Mouse (Mus musculus): ENCODE results near the gene Srbd1. TPM values are rescaled to one million over a fixed set of nuclear protein-coding genes. Genes with fewer than 3 reads are reported as not detected.
A peak's percentile ranks its signal among the peaks of the same experiment; 100 is the strongest.

Srbd1 gene
- total RNA-seq, 2 experiments from 2014 or later, result 13.0 to 13.6 TPM

DNA sequence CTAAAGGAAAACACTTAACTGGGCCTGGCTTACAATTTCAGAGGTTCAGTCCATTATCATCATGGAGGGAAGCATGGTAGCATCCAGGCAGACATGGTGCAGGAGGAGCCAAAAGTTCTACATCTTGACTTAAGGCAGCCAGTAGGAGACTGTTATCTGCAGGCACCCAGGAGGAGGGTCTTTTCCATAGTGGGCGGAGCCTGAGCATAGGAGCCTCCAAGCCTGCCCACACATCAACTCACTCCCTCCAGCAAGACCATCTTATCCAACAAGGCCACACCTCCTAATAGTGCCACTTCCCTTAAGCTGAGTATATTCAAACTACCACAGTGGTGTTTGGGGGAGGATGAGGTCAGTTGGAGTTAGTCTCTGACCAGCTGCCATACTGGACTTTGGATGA lies 4.8 kb upstream of the Srbd1 start:
- no peak for DNase-seq (ENCODE audit: low spot score in 2 of 2)

DNA sequence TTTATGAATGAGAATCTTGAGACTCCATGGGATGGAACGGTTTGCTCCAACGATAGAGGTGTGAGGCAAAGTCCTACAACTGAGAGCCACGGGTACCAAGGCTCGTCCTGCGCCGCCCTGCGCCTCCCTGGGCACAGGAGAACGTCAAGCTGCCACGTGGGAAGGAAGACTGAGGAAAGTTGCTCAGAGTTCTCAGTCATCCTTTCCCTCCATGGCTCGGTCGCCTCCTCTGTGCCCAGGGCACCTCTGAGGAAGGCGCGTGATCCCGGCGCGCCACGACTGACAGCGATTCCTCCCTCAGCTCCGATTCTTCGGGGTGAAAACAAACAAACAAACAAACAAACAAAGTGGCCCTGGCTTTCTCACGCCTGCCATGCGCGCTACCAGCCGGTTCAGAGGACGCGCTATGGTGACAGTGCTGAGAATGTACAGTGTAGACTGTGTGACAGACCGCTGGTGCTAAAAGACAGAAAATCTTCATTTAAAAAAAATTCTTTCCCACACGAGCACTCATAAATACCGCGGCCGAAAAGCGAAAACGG lies 367 bp downstream of the Srbd1 start:
- DNase-seq (ENCODE audit: low spot score in 2 of 2), result no peak

DNA sequence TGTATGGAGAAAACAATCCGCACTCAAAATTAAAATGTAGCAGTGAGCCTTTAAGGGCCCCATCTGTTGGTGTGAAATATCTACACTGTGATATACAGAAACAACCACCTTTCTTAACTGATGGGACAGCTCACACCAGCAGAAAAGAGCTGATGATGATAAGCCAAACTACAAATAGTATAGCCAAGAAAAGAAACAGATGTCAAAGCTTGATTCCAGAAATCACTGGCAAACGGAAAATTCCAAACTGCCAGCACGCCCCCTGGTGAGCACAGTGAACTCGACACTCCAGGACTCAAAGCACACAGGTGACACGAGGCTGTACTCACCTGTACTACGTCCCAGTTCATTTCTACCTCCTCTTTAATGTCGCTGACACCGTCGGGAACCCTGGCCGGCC lies 9.1 kb downstream of the Srbd1 start:
- no peak for DNase-seq (ENCODE audit: low spot score in 2 of 2)

DNA sequence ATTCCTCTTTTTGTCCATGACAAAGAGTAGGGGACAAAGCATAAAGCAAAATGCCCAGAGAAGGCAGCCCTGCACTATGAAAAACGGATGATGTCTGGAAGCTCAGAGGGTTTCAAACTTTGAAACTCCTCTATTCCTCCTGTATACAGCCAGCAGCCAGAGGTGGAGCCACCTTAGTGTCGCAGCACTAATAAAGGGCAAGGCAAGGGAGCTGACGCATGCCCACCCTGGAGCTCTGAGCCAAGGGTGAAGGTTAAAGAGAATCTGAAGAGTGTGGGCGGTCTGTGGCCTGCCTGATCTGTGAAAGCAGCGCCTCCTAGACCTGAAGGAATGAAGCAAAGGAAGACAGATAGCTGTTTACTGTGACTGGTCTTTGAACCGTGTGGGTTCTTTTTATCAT lies 10.5 kb downstream of the Srbd1 start:
- no peak for DNase-seq (ENCODE audit: low spot score in 2 of 2)

DNA sequence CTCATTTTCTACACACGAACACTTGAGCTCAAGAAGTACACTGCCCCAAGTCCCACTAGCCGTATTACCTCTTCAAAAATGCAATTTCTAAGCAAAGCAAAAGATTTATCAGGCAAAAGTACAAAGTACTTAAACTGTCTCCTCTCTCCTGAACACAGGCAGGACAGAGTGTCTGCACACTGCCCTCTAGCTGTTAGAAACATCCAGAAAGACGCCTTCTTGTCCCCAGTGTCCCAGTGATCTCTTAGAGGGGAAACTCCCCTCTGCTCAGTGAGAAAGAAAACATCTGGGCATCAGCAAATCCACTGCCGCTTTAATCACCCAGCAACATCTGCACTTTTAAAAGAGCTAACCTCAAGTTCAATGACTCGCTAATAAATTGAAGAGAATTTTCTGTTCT lies 12.4 kb downstream of the Srbd1 start:
- no peak for DNase-seq (ENCODE audit: low spot score in 2 of 2)

DNA sequence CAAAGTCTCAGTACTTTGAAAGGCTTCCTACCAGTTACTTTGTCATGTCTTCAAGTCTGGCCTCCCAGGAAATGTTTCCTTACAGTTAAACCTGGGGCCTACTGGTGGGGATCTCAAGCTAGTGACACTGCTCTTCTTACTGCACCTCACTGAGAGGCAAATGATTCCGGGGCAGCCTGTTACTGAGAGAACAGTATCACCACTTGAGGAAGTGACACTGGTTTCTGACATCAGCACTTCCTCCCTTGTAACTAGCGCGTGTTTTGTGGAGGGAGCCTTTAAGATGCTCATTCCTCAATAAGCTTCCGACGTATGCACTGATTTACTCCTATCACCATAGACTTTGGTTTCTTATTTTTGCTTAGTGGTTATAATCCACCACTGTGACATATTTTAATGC lies 16.8 kb downstream of the Srbd1 start:
- DNase-seq (ENCODE audit: low spot score in 2 of 2), result no peak

DNA sequence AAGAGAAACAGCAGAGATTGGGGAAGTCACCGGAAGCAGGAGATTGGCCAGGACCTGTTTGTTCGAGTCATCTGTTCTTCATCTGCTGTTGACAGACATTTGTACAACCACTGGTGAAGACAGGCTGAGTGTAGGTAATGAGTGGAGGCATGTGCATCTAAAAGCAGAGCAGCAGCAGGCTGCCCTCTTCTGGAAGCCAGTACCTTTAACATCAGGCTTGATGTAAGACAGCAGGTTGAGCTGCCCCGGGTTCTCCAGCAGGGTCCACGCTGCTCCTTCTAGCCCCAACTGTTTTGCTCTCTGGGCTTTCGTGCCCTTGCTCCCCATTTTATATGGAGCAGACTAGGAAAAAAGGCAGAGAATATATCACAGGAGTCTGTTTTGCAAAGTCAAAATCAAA lies 19.1 kb downstream of the Srbd1 start:
- no peak for DNase-seq (ENCODE audit: low spot score in 2 of 2)

DNA sequence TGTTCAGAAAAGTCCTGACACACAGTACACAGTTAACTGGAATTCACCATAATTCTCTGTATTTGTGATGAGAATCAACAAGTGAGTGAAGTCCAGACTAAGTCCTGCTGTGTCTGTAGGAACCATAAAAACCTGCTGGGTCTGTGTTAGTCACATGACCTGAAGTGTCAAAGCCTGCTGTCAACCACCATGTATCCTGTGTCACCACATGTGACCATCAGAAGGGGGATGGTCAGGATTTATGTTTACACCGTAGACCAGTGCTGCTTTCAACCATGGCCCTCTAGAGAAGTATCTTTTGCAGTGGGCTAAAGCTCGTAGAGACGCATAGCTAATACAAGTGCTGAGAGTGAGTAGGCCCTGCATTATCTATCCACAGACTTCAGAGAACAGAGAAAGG lies 21.8 kb downstream of the Srbd1 start:
- DNase-seq (ENCODE audit: low spot score in 2 of 2), result no peak

DNA sequence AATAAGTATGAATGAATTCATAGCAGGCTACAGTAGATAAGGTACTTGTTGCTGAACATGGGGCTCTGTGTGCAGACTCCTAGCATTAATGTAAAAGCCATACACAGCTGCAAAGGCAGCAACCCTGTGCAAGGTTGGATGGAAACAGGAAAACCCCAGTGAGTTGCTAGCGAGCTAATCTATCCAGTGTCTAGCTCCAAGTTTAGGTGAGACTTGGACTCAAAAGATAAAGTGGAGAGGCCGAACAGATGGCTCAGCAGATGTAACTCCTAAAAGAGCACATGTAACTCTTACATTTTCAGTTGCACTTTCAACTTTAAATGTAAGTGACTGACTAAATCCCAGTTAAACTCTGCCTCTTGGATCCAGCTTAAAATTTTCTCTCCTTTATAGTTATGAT lies 48.1 kb downstream of the Srbd1 start:
- no peak for DNase-seq (ENCODE audit: low spot score in 2 of 2)

DNA sequence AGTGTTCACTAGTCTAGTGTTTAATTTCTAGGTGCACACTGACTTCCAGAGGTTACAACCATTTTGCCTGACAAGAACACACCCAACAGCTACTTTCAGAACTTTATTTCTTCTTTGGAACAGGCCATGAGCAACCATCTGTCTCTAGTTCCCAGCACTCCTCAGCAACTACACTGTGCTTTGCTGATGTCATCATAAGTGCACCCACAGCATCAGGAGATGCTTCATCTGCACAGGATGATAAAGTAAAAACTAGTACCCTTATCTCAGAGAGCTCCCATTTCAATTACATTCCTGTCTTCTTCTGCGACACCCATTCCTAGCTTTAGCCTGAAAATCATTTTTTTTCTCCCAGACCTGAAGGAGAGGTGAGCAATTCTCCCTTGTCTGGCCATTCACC lies 51.9 kb downstream of the Srbd1 start:
- no peak for DNase-seq (ENCODE audit: low spot score in 2 of 2)

DNA sequence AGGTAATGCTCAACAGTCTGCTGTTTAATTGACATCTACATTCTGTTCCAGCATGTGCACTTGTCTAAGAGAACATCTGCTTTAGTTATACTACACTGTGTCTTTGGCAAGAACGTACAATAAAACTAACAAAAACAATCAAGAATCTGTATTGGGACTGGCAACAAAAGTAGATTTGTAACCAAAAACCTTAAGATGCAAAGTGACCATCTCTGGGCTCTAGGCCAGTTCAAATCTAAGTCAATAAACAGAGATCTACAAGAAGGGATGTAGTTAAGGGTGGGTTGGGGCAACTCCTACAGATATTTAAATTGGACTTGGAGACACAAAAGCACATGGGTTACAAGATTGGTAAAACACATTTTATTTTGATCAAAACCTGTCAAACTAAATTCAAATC lies 53.3 kb downstream of the Srbd1 start:
- no peak for DNase-seq (ENCODE audit: low spot score in 2 of 2)

DNA sequence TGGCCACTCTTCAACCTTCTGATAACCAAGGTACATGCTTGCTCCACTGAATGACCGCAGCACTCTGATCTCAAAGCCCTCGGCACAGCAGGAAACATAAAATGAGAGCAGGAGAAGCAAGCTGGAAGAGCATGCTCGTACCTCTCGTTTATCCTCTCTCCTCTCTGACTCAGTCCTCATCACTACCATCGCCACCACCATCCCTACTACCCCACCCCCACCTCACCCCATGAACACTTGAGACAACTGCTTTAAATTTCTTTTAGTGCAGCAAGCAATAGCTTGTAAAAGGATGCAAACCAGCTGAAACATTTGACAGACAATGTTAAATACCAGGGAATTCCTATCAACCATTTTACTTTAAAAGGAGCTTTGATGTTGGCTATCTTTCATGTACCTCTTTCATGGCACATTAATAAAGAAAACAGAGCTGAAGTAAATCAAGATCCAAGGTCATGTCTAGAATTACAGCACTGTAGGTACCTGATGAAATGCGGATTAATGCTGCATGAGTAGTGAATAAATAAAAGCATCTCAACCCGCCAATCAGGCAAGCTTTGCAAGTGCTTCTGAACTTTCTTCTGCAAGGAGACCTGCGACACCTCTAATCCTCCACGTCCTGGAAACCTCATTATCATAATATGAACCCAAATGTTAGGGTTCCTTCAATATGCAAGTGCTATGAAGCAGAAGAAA lies 54.9 kb downstream of the Srbd1 start:
- DNase-seq (ENCODE audit: low spot score in 2 of 2), result no peak

DNA sequence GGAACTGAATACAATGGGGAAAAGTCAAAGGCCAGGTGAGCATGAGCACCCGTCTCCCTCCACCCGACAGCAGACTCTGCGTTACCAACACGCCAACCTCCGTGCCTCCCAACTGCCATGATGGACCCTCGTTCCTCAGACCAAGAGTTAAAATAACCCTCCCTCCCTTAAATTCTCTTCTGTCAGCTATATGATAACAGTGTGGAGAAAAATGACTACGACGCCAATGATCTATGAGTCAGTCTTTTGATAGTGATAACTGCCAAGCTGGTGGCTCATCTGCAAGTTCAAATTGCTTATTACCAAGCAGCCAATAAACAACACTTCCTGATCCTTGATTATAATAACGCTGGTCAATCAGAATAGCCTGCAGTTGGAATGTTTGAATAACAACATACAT lies 57.1 kb downstream of the Srbd1 start:
- no peak for DNase-seq (ENCODE audit: low spot score in 2 of 2)

DNA sequence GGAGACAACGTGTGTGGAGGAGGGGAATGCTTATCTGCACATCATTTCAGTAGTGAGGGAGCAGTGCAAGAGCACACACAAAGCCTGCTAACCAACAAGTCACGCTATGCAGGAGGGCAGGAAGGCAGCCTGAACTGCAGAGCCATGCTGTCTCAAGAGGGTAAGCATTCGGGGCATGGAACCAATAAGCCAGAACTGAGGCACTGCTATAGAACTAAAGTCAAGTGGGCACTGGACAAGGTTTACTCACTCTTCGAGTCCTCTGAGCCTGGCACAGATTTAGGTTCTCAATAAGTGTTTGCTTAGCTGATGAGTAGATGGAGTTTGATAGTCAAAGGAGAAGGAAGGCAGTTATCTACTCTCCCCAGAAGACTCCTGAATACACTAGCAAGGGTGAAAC lies 58.8 kb downstream of the Srbd1 start:
- no peak for DNase-seq (ENCODE audit: low spot score in 2 of 2)

DNA sequence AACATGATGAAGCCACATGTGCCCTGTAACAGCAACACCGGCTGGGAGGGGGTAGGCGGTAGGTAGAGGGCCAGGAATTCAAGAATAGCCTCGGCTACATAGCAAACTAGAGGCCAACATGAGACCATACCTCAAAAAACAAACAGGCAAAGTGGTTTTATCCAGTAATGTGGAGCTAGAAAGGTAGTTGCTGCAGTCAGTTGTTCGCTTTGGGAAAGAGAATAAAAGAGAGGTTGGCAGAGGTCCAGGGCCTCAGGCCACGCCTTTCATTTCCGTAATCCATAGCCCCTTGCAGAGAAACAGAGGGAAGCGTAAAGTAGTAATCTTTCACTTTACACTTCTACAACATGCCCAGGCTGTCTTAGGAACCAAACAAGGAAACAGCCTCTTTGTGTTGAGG lies 61.8 kb downstream of the Srbd1 start:
- no peak for DNase-seq (ENCODE audit: low spot score in 2 of 2)

DNA sequence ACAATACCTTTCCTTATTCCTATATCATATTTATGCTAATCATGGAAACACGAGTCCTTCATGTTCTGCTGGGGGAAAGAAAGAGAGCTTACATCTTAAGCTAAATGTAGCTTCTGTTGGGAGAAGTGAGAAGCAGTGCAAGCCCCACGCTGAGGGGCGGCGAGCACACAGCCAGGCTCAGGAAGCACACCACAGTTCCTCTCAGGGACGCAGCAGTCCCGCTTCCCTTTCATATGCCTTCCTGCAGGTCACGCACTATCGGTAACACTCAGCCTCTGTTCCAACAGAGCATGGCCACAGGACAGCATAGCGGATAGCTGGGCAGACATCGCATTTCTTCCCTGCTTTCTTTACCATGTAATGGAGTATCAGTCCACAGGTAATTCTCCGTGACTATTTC lies 66.9 kb downstream of the Srbd1 start:
- DNase-seq (ENCODE audit: low spot score in 2 of 2), result no peak

DNA sequence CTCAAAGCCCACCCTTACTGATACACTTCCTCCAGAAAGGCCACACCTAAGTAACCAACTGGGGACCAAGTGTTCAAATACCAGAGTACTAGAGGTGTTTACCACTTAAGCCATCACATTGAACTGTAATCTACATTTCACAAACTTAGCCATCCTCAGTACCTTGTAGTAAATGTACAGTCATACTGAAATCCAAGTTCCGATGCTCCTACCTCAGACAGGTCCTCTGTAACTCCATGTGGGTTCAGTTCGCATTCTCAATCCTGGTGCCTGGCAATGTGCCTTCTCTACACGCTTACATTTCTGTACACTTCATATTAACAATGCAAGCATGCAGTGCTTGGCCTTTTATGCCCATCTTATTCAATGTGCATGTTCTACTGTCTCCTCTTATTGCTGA lies 77.5 kb downstream of the Srbd1 start:
- no peak for DNase-seq (ENCODE audit: low spot score in 2 of 2)

DNA sequence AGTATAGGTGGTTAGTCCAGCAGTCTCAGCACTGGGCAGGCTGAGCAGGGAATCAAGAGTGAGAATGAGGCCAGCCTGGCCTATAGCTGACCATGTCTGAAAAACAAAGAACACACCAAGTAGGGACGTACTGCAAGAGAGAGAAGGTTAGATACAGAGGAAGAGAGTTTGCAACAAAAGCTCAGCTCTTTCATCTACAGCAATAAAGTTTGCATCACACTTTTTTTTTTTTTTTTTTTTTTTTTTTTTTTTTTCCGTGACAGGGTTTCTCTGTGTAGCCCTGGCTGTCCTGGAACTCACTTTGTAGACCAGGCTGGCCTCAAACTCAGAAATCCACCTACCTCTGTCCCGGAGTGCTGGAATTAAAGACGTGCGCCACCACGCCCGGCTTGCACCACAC lies 79.1 kb downstream of the Srbd1 start:
- no peak for DNase-seq (ENCODE audit: low spot score in 2 of 2)

DNA sequence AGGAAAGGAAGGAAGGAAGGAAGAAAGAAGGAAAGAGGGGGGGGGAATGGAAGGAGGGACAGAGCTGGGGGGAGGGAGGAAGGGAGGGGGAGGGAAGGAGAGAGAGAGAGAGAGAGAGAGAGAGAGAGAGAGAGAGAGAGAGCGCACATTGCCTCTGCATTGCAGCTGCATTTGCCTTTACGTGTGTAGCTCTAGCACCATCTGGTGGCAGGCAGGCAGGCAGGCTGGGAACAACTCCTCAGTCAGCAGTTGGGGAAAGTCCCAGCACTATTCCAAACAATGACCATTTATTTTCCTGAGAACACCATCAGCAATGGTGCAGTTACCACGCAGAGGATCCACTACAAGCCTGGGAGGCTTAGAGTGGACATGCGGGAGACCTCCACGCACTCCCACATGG lies 81.5 kb downstream of the Srbd1 start:
- DNase-seq (ENCODE audit: low spot score in 2 of 2), result peak; percentile 39 to 75

DNA sequence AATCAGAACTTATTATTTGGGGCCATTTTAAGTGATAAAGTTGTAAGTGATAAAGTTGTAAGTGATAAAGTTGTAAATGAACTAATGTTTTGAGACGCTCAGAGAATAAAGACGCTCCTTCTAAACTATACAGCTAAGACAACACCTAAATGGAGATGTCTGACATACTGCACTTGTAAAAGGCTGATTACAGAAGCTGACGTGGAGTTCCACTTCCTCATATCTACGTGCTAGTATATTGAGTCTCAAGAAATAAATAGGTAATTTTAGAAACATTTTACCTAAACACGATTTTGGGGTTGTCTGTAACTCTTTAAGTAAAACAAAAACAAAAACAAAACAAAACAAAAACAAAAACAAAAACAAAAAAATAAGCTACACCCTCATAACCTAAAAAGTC lies 84.1 kb downstream of the Srbd1 start:
- no peak for DNase-seq (ENCODE audit: low spot score in 2 of 2)

DNA sequence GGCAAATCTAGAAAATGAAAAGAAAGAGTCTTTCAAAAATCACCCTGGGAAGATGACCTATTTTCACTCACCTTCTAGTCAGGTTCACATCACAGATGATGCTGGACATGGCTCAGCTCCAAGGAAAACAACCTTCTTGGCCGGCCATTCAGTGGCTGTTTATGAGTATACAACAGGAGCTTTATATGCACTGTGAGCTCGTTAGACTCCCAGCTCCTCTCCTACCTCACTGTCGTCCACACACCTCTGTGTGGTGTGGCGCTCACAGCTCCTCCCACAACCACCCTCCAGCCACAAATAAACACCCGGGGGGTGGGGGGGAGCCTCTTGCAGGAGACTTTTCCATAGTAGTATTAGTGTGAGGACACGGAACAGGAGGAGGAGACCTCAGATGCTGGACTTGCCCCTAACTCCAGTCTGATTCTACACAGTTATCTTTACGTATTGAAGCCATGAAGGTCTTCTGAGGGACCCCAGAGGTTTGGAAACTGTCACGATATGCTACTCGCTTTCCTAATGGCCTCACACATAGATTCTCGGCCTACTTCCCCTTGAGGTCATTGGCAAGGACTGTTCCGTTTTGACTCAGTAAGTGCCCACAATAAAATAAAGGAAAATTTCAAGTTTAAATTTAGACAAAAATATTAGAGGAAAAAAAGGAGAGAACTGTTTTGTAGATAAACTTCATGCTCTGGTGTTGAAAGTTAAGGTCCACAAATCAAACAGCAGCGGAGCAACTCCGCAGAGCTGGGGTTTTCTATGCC lies 104.6 kb downstream of the Srbd1 start:
- DNase-seq (ENCODE audit: low spot score in 2 of 2), result no peak

DNA sequence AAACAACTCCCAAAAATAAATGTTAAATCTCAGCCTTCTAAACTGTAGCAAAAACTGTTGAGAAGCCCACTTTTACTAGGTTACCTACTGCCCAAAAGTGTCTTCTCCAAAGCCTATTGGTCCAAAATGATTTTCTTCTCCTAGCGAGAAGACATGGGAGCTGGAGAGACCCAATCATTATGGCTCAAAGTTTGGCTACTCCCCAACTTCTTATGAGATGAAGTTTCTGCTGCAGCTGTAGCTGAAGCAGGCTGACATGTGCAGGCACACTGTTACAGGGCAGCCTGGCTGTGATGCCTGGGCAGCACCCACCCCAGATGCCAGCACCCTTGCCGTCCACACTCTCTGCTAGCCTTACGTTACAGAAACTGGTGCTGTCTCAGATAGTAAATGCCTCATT lies 105.2 kb downstream of the Srbd1 start:
- no peak for DNase-seq (ENCODE audit: low spot score in 2 of 2)

DNA sequence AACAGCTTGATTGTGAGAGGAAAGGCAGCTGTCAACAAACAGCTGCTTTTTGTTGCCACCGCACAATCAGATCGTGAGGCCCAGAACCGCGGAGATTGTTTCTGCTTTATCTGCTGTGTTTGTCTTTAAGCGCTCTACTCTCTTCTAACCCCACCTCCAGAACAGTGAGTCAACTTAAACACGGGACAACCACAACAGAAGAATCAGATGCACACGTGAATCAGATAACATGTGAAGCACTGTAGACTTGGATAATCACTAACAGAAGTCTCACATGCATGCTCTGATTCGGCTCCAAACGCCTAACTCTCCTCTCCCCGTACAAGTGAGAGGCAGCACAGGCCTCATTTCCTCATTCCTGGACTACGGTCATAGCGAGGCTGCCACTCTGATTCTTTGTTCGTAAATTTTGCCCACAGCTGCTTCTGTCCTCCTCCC lies 106.7 kb downstream of the Srbd1 start:
- DNase-seq (ENCODE audit: low spot score in 2 of 2), result no peak
